Mouse (Mus musculus) layer of hippocampus, postnatal 36 days (tissue): ENCODE results near the gene Elfn1. TPM values are rescaled to one million over a fixed set of nuclear protein-coding genes. Genes with fewer than 3 reads are reported as not detected.
A peak's percentile ranks its signal among the peaks of the same experiment; 100 is the strongest.

Experiments
- DNase-seq, 2 experiments: peaks; one replicate each; pipeline ENCODE4 v3.0.0; 2022
- total RNA-seq, 2 experiments: library from RNA; stranded (reverse); gene quantifications; 2 replicates each; pipeline ENCODE4 v1.2.3; 2021

The Elfn1 gene
- total RNA-seq, 2 experiments from 2014 or later, result 28.3 to 29.6 TPM

DNA sequence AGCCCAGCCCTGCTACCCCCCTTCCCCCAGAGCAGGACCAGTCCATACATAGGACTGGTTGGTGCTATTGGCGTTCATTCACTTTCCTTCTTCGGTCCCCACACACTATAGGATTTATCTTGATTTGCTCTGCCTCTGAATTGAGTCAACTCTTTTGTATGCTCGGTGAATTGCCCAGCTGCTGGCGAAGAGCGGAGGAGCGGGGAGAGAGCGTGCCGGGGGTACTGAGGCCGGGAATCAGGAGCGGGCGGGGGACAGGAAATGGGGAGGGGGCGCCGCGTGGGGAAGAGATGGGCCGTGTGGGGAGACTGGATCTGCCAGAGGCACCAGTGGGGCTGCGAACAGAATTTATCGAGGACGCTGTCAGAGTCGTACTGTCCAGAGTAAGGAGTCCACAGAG, 3.8 kb downstream of the Elfn1 start:
- DNase-seq, result no peak

DNA sequence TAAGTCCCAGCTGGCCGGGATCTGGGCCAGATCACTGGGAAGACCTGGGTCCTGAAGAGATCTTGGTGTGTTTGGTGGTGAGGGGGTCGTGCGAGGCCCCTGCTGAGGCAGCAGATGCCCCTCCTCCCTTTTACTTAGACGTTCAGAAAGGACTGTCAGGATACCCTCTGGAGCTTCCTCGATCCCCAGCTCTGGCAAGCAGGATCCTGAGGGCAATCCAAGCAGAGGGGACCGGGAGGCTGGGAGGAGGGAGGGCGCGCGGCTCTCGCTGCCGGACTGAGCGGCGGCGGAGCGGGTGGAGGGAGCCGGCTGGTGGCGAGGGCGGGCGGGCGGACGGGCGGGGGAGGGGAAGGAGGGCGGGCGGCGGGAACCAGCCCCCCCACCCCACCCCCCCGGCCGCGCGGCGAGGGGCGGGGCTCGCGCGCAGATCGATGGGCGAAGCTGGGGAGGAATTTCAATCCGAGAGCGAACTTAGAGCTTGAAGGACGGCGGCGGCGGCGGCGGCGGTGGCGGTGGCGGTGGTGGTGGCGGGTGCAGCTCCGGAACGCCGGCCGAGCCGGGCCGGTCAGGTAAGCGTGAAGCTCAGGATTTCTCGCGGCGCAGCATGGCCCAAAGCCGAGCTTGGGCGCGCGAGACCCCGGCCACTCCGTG, 4.5 kb downstream of the Elfn1 start:
- DNase-seq, result no peak

DNA sequence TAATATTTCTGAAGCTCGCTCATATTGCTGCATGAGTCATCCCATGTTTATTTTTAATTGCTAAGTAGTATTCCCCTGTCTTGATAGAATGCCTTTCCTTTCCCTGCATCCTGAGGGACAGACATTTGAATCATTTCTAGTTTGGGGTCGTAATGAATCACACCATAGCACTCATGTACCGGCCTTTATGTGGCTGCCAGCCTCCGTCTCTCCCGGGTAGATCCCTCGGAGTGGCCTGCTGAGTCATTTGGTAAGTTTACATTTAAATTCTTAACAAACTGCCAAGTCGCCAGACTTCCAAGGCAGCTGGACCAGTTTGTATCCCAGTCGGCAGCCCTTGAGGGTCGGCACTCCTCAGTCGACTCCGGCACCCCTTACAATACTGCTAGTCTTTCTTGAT, 13.9 kb downstream of the Elfn1 start:
- DNase-seq, result no peak

DNA sequence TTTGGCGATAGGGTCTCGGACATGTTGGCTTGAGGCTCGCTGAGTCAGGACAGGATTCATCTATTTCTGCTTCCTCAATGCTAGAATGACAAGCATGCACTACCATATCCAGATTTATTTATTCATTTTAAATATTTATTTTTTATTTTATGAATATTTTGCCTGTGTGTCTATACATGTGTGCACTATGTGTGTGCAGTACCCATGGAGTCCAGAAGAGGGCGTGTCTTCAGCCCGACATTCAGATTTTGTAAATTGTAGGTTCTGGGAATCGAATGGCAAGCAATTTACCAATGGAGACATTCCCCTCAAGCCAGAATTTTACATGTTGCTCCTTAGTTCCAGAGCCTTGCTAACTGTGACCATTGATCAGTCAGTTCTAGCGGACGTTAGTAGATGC, 16.1 kb downstream of the Elfn1 start:
- no peak for DNase-seq

DNA sequence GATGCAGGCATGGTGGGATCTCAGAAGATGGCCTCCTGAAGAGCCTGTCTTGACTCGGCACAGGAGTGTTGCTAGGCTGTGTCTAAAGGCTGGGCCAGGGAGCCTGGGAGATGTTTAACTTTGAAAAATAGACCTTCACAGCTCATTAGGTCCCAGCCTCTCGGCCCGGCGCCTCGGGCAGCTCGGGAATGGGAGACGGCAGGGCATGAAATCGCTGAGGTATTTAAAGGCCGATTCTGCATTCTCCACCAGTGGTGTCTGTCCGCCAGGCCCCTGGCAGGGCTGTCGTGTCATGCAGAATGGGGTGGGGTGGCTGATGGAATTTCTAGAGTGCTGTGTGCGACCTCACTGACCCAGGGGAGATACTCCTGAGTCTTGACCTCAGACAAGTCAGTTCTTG, 22.4 kb downstream of the Elfn1 start:
- DNase-seq, result no peak

DNA sequence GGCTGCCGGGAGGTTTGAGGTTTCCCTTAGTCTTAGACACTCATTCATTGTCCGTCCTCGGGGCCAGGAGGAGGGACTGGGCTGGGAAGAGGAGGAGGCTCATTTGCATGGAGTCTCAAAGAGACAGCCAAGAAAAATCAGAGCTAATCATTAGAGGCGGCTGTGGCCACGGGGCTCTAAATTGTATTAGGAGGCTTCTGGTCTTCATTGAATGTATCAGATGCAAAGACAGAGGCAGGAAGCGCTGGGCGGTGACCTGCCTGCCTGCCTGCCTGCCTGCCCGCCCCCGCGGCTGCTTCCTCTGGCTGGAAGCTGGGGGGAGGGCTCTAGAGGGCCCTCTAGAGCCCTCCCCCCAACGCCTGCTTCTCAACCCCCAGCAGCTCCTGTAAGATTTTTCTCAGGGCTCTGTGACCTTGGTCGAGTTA, 23.2 kb downstream of the Elfn1 start:
- DNase-seq, result no peak

DNA sequence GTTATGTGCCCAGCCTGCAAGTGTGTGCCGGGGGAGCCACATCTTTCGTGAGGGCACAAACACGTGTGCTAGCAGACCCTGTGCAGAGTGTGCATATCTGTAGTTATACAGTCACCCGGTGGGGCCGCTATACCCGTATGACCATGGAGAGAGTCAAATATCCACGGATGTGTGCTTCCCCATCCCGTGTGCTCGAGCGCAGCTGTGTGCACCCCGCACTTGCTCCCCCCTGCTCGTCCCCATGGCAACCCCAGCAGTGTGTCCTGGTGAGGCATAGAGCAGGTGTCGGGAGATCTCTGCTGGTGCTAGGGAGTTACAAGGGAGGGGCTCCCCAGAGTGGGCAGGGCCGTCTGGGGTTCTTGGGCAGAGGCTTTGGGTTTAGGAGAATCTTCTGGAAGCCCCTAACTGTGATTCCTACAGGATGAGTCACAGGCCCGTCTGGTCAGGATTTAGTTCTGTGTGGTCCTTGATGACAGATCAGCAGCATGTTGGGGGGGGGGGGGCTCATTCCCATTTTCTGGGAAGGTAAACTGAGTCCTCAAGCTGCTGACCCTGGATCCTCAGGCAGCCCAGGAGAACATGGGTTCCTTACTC, 24.3 kb downstream of the Elfn1 start:
- DNase-seq, result no peak

DNA sequence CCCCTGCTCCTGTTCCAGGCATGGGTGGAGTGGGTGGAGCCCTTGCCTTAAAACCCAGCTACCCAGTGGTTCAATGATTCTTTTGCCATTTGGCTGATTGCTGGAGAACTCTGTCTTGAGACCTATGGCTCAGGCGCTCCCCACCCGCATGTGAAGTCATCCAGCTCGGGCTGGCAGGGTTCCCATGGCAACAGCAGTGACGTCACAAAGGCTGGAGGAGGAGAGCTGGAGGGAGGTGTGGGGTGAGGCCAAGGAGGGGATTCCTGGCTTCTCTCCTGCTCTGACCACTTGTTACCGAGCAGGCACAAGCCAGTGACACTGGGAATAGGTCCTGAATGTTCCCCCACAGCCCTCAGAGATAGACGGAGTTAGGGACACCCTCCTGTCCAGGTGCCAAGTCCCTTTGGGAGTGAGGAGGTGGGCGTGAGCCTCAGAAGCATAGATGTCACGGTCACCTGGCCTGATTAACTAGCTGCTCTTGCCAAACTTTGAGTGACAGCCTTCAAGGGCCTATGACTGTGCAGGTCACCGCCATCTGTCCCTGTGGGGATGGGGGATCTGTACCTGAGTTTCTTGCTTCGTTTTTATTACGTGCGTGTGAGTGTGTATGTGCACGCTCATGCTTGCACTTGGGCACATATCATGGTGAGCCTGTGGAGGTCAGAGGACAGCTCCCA, 25.0 kb downstream of the Elfn1 start:
- peak; percentile 48 to 50 for DNase-seq

DNA sequence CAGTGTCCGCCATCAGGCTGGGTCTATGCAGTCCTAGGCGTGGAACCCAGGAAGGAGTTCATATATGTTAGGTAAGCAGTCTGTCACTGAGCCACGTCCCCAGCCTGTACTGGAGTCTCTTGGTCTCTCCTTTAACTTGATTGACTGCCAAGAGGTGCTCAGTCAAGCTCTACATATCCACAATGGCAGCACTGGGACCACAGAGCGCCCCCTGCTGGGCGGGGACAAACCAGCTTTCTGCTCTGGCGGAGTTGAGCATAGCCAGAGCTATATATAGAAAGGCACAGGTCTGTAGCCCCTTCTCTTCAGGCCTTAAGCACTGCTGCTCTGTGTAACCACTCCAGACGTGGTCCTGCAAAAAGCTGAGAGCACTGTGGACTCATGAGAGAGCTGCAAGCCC, 25.7 kb downstream of the Elfn1 start:
- DNase-seq, result no peak

DNA sequence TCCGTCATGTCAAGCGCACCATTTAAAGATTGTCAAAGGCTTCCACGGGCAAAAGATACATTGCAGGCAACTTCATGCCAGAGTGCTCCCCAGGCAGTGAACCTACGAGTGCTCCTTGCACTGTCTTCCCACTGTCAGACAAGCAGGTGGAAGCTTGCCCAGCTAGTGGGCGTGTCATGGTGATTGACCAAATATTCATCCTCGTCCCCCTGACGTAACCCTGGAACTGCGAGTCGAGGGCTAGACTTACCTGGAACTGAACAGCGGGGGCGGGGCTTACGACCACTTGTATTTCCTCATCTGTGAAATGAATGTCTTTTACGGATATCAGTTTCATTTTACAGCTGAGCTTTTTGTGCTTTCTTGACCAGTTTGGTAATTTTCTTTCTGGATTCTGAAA, 28.7 kb downstream of the Elfn1 start:
- DNase-seq, result no peak

DNA sequence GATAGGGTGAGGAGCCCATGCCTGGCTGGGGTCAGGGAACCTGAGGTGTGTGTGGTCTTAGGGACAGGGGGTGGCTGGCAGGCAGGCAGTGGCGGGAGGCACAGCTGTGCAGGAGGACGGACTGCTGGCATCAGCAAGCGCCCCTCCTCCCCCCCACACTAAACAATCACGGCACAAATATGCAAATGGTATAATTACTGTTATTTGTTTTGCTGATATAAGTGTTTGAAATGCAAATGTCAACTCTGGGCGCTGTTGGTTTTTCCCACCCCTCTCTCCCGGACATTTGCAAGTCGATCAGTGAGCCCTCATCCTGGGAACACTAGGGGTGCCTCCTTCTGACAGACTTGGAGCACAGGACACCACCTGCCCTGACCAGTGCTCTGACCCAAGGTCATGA, 37.0 kb downstream of the Elfn1 start:
- no peak for DNase-seq

DNA sequence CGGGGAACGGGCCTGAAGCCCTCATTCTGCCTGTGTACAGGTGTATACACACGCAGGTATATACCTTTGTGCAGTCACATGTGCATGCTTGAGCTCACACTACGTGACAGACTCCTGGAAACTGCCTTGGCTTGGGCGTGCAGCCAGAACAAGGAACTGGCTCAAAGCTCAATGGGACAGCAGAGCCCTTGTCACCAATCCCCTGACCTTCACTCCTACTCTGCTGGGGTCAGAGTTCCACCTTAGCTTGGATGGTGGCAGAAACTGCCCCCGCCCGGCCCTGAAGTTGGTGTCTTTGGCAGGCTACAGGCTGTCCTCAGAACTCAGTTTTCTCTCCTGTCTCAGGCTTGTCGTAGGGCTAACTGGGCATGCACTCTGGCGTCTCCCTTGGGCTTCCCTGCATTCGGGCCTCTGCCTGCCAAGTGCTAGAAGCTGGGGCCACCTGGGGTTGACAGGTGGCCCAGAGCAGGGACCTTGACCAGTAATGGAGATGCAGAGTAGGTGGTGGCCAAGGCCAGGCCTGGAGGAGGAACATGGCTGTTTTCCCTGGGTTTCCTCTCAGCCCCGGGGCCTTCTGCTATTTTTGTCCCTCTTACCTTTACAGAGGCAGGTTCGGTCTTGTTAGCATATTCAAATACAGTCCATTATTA, 38.1 kb downstream of the Elfn1 start:
- DNase-seq, result no peak

DNA sequence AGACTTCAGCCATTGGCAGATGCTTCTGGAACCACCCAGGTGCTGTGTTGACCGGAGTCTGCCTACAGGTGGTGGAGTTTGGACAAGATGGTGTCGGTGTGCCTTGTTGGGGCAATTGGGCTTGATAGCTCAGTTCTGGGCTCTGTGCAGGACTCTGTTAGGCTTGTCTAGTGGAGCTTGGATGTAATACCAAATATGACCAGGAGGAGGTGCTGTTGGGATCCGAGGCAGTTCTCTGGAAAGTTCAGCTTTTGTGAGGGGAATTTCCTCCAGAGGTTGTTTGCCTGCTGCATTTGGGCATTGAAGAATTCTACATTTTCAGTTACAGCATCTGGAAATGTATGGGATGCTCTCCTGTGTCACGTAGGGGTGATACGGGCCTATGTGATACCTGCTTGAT, 39.7 kb downstream of the Elfn1 start:
- DNase-seq, result no peak

DNA sequence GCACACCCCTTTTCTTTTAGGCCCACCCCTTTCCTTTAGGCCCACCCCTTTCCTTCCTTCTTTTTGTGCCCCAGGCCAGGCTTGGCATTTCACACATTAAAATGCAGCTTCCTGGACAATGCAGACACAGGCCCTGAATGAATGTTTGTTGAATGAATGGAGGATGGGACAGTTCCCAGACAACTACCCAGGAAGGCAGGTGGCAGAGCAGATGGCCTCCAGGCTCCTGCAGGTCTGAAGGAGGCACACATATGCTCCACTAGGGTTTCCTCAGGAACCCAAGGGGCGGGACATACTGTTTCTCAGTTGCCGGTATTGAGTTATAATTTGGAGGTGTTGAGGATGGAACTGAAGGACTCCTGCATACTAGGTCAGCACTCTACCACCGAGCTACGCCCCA, 40.8 kb downstream of the Elfn1 start:
- peak; percentile 44 to 45 for DNase-seq

DNA sequence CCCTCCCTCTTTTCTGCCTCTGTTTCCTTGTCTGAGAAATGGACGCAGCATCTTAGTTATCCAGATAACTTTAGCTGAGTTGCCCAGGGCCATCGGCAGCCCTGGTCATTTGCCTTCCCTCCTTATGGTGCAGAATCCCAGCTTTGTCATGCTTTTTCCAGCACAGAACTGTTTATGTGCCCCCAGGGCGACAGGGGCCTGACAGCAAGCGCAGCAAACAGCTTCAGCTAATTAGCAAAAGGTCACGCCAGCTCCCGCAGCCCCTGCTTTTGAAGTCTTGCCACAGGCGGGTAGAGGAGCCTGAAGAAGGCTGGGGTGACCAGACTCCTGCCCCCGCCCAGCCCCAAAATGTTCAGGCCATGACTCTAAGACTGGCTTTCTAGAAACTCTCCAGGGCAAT, 41.6 kb downstream of the Elfn1 start:
- no peak for DNase-seq

DNA sequence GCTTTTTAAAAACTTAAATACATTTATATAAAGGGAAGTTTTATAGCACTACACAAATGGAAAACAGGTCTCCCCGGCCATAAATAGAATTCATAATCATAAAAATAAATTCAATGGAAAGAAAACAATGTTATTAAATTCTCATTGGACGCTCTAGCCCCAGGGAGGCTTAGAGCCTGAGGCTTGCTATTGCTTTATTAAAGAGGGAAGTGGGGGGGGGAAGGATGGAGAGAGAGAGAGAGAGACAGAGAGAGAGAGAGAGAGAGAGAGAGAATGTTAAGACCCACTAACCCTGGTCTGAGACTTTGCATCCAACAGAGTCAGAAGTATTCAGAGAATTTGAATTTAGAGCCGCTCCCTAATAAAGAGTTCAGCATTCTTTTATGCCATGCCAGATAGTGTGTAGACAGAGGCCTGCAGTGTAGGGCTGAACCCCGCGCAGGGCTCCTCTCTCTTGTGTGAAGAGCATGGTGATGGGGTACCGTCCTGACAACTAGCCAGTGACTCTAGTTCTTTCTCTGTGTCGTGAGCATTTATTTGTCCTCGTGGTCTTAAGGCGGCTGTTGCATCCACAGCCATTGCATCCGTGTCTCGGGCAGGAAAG, 42.3 kb downstream of the Elfn1 start:
- DNase-seq, result no peak

DNA sequence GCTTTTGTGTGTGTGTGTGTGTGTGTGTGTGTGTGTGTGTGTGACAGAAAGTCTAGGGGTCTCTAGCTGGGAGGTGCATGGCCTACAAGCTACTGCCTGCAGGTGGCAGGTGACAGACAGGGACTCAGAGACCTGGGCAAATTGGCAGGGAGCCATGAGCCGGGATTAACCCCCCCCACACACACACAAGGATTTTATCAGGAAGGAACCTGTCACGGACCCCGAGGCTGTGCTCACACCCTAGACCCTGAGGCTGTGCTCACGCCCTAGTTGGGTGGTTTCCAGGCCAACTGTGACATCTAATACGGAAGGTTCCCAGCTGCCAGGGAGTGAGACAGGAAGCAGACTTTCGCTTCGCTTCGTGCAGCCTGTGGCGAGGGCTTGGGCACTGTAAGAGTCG, 49.1 kb downstream of the Elfn1 start:
- no peak for DNase-seq

DNA sequence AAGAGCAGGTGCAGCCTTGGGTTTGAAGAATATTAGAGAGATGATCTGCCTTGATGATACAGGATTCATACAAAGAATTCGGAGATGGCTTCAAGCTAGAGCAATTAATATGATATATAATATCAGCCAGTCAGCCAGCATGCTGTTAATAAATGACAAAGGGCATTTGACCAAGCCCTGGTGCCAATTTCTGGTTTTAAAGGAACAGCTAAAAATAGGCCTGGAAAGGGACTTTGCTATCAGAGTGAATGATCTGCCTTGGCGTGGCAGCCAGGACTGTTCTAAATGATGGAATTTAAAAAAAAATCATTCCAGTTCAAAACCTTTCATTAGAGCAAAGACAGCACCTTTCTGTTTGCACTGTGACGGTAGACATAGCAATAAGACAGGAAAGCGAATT, 52.0 kb downstream of the Elfn1 start:
- no peak for DNase-seq

DNA sequence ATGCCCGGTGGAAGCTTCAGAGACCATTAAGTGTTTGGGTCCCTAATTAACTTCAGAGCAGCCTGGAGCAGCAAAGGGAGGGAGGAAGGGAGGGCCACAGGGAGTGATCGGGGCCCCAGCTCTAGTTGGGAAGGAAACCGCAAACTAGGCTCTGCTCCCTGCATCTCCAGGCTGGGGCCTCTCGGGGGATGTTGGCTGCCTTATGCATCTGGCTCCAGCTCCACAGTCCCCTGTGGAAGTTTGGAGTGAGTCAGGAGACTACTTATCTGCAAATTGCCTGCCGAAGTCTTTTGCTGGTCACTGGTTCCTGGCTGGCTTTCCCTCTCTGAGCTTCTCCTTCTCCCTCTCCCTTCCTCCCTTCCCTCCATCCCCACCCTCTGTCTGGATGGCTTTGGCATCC, 56.6 kb downstream of the Elfn1 start:
- no peak for DNase-seq

DNA sequence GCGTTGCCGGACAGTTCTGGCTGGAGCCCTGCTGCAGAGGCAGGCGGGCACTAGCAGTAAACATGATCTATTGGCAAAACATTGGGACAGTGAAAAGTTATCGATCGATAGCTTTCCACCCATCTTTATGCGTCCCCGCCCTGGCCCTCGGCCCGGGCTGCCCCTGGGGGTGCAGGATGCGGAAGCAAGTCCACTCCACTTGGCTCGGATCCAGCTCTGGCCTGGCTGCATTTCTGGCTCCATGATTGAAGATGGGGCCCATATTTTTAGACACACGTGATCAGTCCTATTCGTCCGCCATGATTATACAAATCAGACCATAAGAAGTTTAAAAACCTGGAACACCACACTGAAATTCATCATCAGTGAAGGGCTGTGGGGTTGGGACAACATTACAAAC, 57.9 kb downstream of the Elfn1 start:
- DNase-seq, result no peak

DNA sequence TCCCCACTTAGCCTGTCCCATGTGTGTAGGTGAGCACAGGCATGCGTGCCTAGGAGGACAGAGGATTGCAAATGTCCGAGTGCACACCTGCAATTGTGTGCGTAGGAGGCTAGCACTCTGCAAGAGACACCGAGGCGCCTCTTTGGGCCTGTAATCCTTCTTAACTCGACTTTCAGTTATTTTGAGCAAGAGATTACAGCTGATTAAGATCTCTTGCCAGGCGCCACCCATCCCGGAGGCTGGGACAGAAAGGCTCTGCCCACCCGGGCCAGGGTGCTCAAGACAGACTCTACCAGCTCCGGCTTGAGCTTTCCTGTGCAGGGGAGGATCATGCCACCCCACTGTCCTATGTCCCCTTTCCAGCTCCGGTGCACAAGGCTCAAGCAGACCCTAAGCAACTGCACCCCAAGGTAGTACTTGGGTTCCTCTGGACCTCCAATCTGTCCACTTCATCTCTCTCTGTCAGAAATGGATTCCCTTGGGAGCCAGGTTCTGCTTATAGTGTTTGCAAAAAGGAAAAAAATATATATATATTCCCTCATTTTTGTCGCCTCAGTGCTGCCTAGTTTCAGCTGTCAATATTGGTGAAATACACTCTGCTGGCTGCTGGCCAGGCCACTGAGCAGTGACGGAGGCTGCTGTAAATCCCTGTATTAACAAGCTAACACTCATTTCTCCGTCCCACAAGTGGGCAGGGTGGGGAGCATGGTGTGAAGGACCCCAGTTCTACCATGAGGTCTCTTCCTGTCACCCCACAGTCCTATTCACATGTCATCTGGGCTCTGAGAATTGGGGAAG, 61.6 kb downstream of the Elfn1 start:
- no peak for DNase-seq

DNA sequence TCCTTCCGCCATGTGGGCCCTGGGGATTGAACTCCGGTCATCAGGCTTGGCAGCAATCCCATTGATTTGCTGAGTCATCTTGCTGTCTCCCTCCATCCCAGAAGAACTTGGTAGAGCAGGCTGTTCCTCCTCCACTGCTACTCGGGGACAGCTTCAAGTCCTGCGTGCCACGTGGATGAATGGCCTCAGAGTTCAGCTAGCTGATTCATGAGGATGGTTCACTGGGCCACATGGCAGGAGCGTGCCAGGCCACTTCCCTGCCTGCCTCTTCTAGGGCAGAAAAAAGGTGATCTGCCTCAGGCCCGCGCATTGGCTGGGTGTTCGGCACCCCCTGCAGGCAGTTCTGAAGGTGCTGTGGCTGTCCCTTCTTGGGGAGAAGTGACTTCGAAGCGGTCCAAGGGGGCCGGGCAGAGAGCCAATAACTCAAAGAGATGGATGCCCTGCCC, 62.5 kb downstream of the Elfn1 start:
- peak in 1 of 2 experiments; percentile 24 for DNase-seq
